Mouse (Mus musculus) heart, embryonic 13.5 days (tissue): Measurements from ENCODE around the gene Gm10073. TPM values are rescaled to one million over a fixed set of nuclear protein-coding genes. Genes with fewer than 3 reads are reported as not detected.
A peak's percentile ranks its signal among the peaks of the same experiment; 100 is the strongest.
"Not testable (repeated sequence)": the region's sequence is repeated elsewhere in the genome, so short reads cannot be mapped to it uniquely, and the experiment has no call there.

Experiments
- ATAC-seq: fragments of 200-750 bp; cut with Nextera tagmentation; 2 replicates; pipeline ENCODE4 v1.8.0; 2017; ENCODE audit warnings: moderate TSS enrichment; ENCODE audit not compliant: insufficient number of reproducible peaks, low FRiP score, low TSS enrichment; ENCODE audit errors: extremely low read depth
- H3K27ac ChIP-seq: fragments of 300-500 bp; sonication (generic); replicated peaks from 2 replicates; pipeline ENCODE4 v1.5.1; 2015; ENCODE audit warnings: moderate library complexity, mild to moderate bottlenecking, inconsistent platforms
- H3K27me3 ChIP-seq: fragments of 300-500 bp; sonication (generic); replicated peaks from 2 replicates; pipeline ENCODE4 v1.6.1; 2015; ENCODE audit warnings: mild to moderate bottlenecking, inconsistent platforms
- H3K36me3 ChIP-seq: fragments of 300-500 bp; sonication (generic); 2 replicates; pipeline ENCODE4 v1.6.1; 2015; ENCODE audit warnings: mild to moderate bottlenecking, inconsistent platforms
- H3K4me1 ChIP-seq: fragments of 300-500 bp; sonication (generic); 2 replicates; pipeline ENCODE4 v1.6.1; 2015; ENCODE audit warnings: inconsistent platforms
- H3K4me2 ChIP-seq: fragments of 300-500 bp; sonication (generic); 2 replicates; pipeline ENCODE4 v1.6.1; 2015; ENCODE audit warnings: inconsistent platforms, mild to moderate bottlenecking, moderate library complexity
- H3K4me3 ChIP-seq: fragments of 300-500 bp; sonication (generic); 2 replicates; pipeline ENCODE4 v1.5.1; 2015; ENCODE audit warnings: moderate library complexity, mild to moderate bottlenecking, inconsistent platforms
- H3K9ac ChIP-seq: fragments of 300-500 bp; sonication (generic); 2 replicates; pipeline ENCODE4 v1.6.1; 2015; ENCODE audit warnings: inconsistent platforms, mild to moderate bottlenecking, moderate library complexity
- H3K9me3 ChIP-seq: fragments of 300-500 bp; sonication (generic); 2 replicates; pipeline ENCODE4 v1.6.1; 2016; ENCODE audit warnings: inconsistent platforms
- WGBS: fragments of 180-500 bp; shearing (Covaris S2); methylation state at CpG from one replicate; pipeline ENCODE4 v1.1.7; 2015; ENCODE audit warnings: mixed read lengths; 5-methylcytosine and 5-hydroxymethylcytosine counted together
- polyA plus RNA-seq: library from polyadenylated mRNA; unstranded; fragments of >200 nt; fragmentation: Nextera tagmentation; extraction: Ambion mirVana; gene quantifications from 2 replicates; pipeline ENCODE4 v1.2.1, GENCODE M21; 2015

Gene Gm10073
- polyA plus RNA-seq, 1 experiment from 2014 or later, result 6.0 TPM

DNA sequence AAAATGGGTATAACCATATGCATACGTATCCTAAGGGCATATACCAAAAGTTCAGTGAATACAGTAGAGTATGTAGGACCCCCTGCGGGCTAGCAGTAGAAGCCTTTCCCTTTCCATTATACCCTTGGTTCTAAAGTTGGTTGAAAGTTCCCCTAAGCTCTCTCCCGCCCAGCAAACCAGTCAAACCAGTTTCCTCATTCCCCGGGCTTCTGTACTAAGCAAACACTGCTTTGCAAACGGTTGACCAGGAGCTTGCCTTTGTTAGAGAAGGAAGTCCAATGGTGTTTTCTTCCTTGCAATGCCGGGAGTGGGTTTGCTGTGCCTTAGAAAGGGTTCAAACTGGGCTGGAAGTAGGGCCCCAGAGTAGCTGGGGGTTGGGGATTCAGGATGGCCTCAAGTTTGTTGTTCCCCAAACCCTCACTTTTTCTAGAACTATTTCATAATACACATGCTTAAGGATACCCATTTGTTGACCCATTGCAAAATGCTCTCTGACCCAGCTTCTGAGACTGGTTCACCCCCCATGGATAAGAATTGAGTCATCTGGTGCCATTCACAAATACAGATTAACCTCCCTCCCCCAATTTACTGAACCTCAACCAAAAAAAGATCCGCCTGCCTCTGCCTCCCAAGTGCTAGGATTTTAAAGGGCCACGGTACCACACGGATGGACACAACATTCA is 37.8 kb upstream of the Gm10073 start:
- no peak overlapping the region for H3K9ac ChIP-seq
- H3K4me1 ChIP-seq, result 0 out of 2 replicates have a peak, but pooled peaks cover 3% of the 10 kb centered on the region
- H3K36me3 ChIP-seq, result no peaks in the 10 kb centered on the region
- H3K4me2 ChIP-seq, result no peak overlapping the region
- WGBS, result 69% methylated on average over 9 of the region's 9 CpGs
- H3K9me3 ChIP-seq, result no peaks in the 10 kb centered on the region
- no peak overlapping the region for H3K4me3 ChIP-seq
- ATAC-seq, result no peak
- peaks cover 39% of the 10 kb centered on the region for H3K27me3 ChIP-seq
- H3K27ac ChIP-seq, result no peak overlapping the region

DNA sequence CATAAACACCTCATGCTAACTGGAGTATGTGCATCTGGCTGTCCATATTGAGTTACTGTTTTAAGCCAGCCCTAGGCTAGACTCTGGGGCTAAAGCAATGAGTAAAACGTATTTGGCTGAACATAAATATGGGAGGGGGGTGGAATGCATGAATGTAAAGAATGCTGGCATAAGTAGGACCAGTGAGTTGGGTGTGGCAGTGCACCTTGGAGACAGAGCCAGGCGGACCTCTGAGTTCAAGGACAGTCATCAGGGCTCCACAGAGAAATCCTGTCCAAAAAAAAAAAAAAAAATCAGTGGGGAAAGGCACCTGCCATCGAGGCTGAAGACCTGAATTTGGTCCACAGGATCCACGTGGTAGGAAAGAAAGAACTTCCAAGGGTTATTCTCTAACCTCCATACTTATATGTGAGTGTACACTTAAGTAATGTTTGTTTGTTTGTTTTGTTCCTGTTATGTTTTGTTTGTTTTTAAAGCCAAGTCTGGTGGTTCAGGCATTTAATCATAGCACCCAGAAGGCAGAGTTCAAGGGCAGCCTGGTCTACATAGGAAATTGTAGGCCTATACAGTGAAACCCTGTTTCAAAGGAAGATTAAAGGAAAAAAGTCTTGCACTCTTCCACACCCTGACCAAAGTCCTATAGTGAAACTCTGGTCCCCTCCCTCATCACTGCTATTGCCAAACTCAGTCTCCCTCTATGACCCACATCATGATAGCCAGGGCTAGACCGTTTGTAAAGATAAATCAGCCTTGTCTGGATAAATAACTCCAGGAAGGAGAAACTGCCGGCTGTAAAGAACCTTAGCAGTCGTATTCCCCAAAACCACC is 36.0 kb upstream of the Gm10073 start:
- 63% methylated on average over 7 of the region's 7 CpGs for WGBS

DNA sequence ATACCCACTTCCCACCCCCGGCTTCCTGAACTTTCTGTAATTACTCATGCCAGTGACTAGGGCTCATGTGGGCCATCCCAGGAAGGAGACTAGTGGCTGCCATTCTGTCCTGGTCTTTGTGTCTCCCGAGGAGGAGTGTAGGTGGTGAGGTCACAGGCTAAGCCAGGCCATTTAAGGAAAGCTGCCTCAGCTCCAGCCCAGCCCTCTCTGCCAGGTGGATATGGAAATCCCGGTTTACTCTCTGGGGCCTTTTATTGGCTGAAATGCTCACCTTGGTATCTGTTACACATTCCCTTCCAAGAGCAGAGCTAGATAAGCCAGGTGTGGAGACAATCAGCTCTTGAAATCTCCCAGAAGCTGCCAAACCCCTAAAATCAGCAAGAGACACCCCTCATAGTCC is 35.2 kb upstream of the Gm10073 start:
- Histone ChIP-seq H3K4me3 (no peak overlapping the region), H3K4me2 (no peak overlapping the region), H3K9ac (no peak overlapping the region), H3K9me3 (no peaks in the 10 kb centered on the region), H3K27ac (no peak overlapping the region), H3K4me1 (peaks cover 12% of the 10 kb centered on the region), H3K27me3 (peaks cover 66% of the 10 kb centered on the region), H3K36me3 (no peaks in the 10 kb centered on the region)
- ATAC-seq, result no peak
- WGBS, result 43% methylated on average over 3 of the region's 3 CpGs

More for the DNA sequence above, 36.0 kb upstream of the Gm10073 start:
- Histone ChIP-seq H3K9ac (no peak overlapping the region), H3K36me3 (no peaks in the 10 kb centered on the region), H3K4me3 (no peak overlapping the region), H3K9me3 (no peaks in the 10 kb centered on the region), H3K27ac (no peak overlapping the region), H3K4me2 (no peak overlapping the region), H3K4me1 (0 out of 2 replicates have a peak, but pooled peaks cover 3% of the 10 kb centered on the region), H3K27me3 (peaks cover 57% of the 10 kb centered on the region)
- ATAC-seq, result no peak

DNA sequence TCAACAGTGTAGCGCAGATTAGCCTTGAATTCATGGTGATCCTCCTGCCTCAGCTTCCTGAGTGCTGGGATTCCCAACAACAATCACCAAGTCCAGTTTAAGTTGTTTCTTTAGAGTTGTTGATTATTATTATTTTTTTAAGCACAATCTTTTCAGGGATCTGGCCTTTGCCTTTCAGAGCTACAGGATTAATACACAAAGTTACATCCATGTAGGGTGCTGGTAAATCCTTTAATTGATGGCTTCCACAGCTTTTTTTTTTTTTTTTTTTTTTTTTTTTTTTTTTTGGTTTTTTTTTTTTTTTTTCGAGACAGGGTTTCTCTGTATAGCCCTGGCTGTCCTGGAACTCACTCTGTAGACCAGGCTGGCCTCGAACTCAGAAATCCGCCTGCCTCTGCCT is 34.5 kb upstream of the Gm10073 start:
- WGBS, result 63% methylated on average over 4 of the region's 4 CpGs
- peaks cover 72% of the 10 kb centered on the region for H3K27me3 ChIP-seq

DNA sequence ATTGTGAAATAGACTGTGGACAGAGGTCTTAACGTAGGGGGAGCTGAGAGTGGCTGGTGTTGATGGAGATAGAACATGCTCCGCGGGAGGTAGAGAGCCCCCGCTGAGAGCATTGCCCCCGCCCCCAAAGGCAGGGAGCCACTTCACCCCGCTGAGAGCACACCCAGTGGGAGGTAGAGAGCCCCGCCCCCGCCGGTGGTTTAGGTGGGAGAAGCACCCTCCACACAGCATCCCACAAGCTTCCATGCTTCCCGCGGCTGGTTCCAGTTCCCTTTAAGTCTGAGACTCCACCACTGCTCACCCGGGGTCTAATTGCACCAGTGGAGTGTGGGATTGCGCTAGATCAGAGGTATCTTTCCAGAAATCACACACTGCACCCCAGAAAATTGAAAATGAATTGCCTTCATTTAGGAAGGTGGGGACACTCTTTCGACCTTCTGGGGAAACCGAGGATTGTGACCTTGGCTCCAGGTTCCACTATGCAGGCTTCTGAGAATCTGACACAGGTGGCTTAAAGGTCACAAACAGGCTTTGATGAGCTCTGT is 33.4 kb upstream of the Gm10073 start:
- Histone ChIP-seq H3K36me3 (no peaks in the 10 kb centered on the region), H3K9ac (no peak overlapping the region; the same call in 1 of the 2 replicates), H3K4me2 (no peak overlapping the region), H3K9me3 (no peaks in the 10 kb centered on the region), H3K4me1 (peaks cover 20% of the 10 kb centered on the region), H3K4me3 (no peak overlapping the region), H3K27ac (no peak overlapping the region), H3K27me3 (peaks cover 83% of the 10 kb centered on the region)
- ATAC-seq, result no peak
- 18% methylated on average over 15 of the region's 15 CpGs for WGBS

More for the DNA sequence above, 34.5 kb upstream of the Gm10073 start:
- not testable (repeated sequence) for H3K27ac ChIP-seq, H3K9me3 ChIP-seq, H3K9ac ChIP-seq, H3K4me3 ChIP-seq, ATAC-seq, H3K36me3 ChIP-seq, H3K4me2 ChIP-seq
- peaks cover 18% of the 10 kb centered on the region for H3K4me1 ChIP-seq

DNA sequence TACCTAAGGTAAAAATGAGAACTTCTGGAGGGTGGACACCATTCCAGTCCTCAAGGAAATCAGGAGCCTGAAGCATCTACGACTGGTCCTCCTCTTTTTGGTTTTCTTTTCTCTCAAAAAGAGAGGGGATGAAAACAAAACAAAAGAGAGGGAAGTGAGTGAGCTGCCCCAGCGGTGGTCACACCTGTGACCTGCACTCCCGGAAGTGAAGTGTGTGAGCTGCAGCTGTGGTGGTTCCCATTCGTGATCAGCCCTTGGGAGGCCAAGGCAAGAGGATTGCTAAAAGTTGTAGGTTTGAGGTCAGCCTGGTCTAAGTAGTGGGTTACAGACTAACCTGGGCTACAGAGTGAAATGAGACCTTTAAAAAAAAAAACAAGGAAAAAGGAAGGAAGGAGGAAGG is 32.9 kb upstream of the Gm10073 start:
- Histone ChIP-seq H3K4me3 (no peak overlapping the region), H3K9ac (no peak overlapping the region), H3K27ac (no peak overlapping the region), H3K9me3 (no peaks in the 10 kb centered on the region), H3K36me3 (no peaks in the 10 kb centered on the region), H3K4me1 (peaks cover 20% of the 10 kb centered on the region), H3K27me3 (peaks cover 86% of the 10 kb centered on the region), H3K4me2 (no peak overlapping the region)
- ATAC-seq, result no peak
- 32% methylated on average over 4 of the region's 4 CpGs for WGBS

DNA sequence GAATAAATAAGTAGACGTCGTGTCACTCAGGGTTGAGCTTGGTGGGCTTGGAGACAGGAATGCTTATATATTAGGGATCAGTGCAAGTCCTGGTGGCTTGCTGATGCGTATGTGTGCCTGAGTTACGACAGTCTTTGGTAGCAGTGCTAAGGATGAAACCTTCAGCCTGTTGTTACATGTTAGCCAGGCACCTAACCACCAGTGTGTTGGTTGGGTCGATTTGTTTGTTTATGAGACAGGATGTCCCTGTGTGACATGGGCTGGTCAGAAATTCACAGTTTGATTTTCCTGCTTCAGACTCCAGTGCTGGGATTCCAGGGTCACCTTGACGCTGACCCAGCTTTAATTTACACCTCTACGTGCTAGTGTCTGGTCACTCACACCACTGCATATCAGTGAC is 32.4 kb upstream of the Gm10073 start:
- ATAC-seq, result no peak

DNA sequence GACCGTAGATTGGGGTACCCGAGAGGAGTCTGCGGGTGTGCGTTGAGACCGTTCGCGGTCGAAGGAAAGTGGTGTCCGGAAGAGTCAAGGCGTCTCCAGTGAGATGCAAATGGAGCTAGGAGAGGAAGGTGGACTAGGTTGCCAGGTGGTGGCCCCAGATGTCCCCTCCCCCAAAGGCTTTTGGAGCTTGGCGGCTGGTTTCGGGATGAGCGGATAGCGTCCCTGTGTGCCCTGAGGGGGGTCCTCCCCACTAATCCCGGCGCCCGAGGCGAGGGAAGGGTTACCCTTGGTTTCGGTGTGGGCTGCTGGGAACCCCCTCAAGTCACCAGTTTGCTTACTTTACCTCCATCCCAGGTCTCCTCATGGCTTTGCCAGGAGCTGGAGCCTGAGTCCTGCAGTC is 30.7 kb upstream of the Gm10073 start:
- no peaks in the 10 kb centered on the region for H3K36me3 ChIP-seq
- 1% methylated on average over 17 of the region's 19 CpGs for WGBS
- peak overlapping the region; percentile 62 for H3K4me3 ChIP-seq
- peaks cover 84% of the 10 kb centered on the region for H3K27me3 ChIP-seq
- peak overlapping the region; percentile 96 for H3K4me2 ChIP-seq
- peak overlapping the region; percentile 74; the same call in 1 of the 2 replicates for H3K9ac ChIP-seq
- no peaks in the 10 kb centered on the region for H3K9me3 ChIP-seq
- 0 out of 2 replicates have a peak, but pooled peaks have one; percentile 2 for ATAC-seq
- no peak overlapping the region for H3K27ac ChIP-seq
- H3K4me1 ChIP-seq, result peaks cover 20% of the 10 kb centered on the region

More for the DNA sequence above, 32.4 kb upstream of the Gm10073 start:
- H3K4me3 ChIP-seq, result no peak overlapping the region
- no peak overlapping the region for H3K27ac ChIP-seq
- no peak overlapping the region for H3K4me2 ChIP-seq
- H3K4me1 ChIP-seq, result peaks cover 20% of the 10 kb centered on the region
- no peaks in the 10 kb centered on the region for H3K9me3 ChIP-seq
- WGBS, result 47% methylated on average over 7 of the region's 7 CpGs
- no peak overlapping the region for H3K9ac ChIP-seq
- peaks cover 86% of the 10 kb centered on the region for H3K27me3 ChIP-seq
- no peaks in the 10 kb centered on the region for H3K36me3 ChIP-seq

DNA sequence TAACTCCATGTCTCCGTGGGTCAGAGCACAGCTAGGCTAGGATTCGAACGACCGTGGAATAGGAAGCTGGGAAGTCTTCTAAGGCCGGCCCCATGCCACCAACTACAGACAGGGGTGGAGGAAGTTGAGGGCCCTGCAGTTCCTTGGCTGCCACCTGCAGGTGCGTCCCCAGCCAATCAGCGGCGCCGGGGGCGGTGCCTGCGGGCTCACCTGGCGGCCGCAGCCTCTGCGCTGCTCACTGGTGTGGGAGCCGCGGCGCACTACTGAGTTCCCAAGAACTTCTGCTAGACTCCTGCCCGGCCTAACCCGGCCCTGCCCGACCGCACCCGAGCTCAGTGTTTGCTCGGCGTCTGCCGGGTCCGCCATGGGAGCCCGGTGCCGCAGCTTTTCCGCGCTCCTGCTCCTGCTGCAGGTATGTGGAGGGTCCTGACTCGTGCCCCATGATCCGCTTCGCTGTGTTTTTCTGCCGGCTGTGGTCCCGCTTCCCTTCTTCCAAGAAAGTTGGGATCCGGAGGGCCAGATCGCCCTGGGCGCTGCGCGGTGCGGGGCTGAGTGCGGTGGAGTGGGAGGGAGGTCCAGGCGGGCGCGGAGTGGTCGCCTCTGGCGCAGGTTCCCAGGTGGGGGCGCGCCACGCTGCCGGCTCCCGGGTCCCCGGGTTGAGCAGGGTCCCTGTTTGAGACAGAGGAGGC is 30.0 kb upstream of the Gm10073 start, which contains the start of gene Cdh1:
Gene Cdh1, plus strand, starts transcription at position 221 of the 689 bp plus-strand sequence.
- Histone ChIP-seq H3K4me3 (peak within 1 kb of the TSS; percentile 62), H3K4me2 (peak within 1 kb of the TSS; percentile 96), H3K4me1 (peaks cover 20% of the 10 kb centered on the region), H3K36me3 (no peaks in the 10 kb centered on the region), H3K27ac (no peak within 1 kb of the TSS), H3K27me3 (peaks cover 81% of the 10 kb centered on the region), H3K9ac (peak within 1 kb of the TSS; percentile 74), H3K9me3 (no peaks in the 10 kb centered on the region)
- ATAC-seq, result no peak
- WGBS, result 2% methylated on average over 51 of the region's 53 CpGs

DNA sequence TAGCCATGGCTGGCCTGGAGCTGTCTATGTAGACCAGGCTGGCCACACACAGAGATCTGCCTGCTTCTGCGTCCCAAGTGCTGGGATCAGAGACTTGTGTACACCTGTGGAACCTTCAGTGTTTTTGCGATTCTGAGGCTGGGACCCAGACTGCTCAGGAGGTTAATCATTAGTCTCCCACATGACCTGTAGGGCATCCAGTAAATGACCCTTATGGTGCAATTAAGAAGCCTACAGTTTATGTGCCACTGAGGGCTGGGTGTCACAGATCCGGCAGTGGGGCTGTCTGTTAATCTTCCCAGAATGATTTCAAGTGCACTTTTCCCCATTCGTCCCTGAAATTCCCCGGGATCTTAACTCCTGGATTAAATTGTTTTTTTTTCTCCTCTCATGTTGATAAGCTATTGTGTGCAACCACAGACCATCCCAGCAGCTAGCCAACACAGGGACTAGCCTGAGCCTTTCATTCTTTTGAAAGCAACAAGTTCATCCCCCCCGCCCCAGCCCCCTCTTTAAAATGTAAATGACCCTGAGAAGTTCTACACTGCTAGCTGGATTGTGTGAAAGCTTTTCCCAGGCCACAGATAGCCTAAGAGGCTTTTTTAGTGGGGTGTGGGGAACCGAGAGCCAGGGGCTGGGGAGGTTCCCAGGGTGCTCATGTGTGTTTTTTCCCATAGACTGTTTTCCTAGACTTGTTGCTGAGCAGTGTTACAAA is 26.2 kb upstream of the Gm10073 start:
- no peak overlapping the region for H3K4me2 ChIP-seq
- H3K36me3 ChIP-seq, result no peaks in the 10 kb centered on the region
- no peak overlapping the region for H3K4me3 ChIP-seq
- H3K27me3 ChIP-seq, result peaks cover 45% of the 10 kb centered on the region
- H3K4me1 ChIP-seq, result peaks cover 17% of the 10 kb centered on the region
- H3K27ac ChIP-seq, result no peak overlapping the region
- WGBS, result 43% methylated on average over 7 of the region's 7 CpGs
- no peak overlapping the region for H3K9ac ChIP-seq
- H3K9me3 ChIP-seq, result no peaks in the 10 kb centered on the region
- no peak for ATAC-seq
